Mouse (Mus musculus) brain, embryonic 14.5 days (tissue): Measurements from ENCODE around the gene Lactb.

ENCODE experiments used
- CTCF ChIP-seq: fragments of 200-500 bp; IDR thresholded peaks from 2 replicates; pipeline ENCODE4 v1.5.1; 2012; ENCODE audit warnings: inconsistent platforms, mild to moderate bottlenecking, moderate library complexity, borderline replicate concordance; ENCODE audit not compliant: insufficient read depth, insufficient read length; ENCODE audit errors: extremely low read depth
- POLR2A ChIP-seq: fragments of 200-500 bp; IDR thresholded peaks from 2 replicates; pipeline ENCODE4 v1.6.1; 2012; ENCODE audit warnings: mild to moderate bottlenecking, inconsistent platforms, borderline replicate concordance; ENCODE audit not compliant: poor library complexity, insufficient read depth, insufficient read length, severe bottlenecking; ENCODE audit errors: extremely low read depth

DNA sequence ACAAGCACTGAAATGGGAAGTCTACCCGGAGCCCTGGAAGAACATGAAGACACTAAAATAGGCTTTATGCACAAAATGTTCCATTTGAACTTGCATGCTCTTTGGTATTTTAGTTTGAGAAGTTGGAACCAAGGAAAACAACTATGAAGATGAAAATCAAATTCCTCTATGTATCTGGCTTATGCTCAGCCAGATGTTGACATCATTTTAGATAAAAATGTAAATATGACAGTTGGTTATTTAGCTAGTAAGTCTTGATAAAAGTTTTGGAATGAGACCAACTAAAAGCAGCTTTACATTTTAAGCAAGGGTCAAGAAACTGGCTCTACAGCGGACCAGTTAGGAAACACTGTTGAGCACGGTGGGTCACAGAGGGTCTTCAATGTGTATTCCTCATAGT is 60.7 kb downstream of the Lactb start:
- TF ChIP-seq CTCF (no peak), POLR2A (no peak)
